ENCODE assay signal across 8 mouse cellular contexts in the genomic region with DNA sequence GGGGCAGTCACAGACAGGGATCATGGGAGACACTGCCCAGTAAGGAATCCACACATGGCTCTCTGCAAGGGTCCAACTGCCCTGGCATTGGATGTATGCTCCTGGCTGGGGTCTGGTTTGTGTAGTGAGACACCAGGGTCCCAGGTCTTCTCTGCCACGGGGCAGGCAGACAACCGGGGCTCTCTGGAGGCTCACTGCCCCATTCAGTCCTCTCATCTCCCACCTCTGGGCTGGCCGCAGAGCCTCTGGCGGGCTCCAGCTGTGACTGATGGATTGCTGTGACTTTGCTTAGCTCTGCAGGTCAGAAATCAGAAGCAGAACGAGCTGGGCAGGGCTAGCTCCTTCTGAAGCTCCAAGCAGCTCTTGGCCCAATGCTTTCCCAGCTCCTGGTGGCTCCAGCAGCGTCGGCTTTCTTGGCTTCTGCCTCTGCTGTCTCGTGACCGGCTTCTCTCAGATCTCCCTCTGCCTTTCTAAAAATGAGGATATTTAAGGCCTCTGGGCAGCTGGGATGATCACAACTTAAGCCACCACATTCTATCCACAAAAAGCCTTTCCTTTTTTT. TPM values are rescaled to one million over a fixed set of nuclear protein-coding genes. Genes with fewer than 3 reads are reported as not detected.
DNase-seq lines count a peak whose midpoint lies in the region; ATAC-seq and TF ChIP-seq lines count a peak whose summit lies in the region.
"Had no signal": no experiment of that assay in that cellular context is flagged by ENCODE, and none has a peak within 500 bp of the region (broad histone marks: within the 10 kb centered on the region; RNA-seq: fewer than 3 reads in every experiment).

No protein-coding gene starts in this region.

- peaks cover 40% of the 10 kb centered on the region for H3K4me1 ChIP-seq in lung, embryonic 14.5 days (ENCODE audit: insufficient read depth)
- H3K4me1 ChIP-seq in heart, embryonic 12.5 days (replicated peaks), result peaks cover 55% of the 10 kb centered on the region
- H3K4me1 ChIP-seq in kidney, postnatal 0 days (replicated peaks; ENCODE audit: insufficient read depth, low read length), result peaks cover 15% of the 10 kb centered on the region
- peaks cover 49% of the 10 kb centered on the region for H3K4me1 ChIP-seq in stomach, embryonic 15.5 days

- no peak overlapping the region for H3K4me3 ChIP-seq in lung, embryonic 14.5 days (ENCODE audit: low read depth, low read length)
- no peak overlapping the region for H3K4me3 ChIP-seq in heart, embryonic 12.5 days
- no peak overlapping the region for H3K4me3 ChIP-seq in kidney, postnatal 0 days (replicated peaks; ENCODE audit: low read depth, low read length)
- H3K4me3 ChIP-seq in stomach, embryonic 15.5 days (replicated peaks), result no peak overlapping the region
- H3K4me3 ChIP-seq: neural tube, embryonic 12.5 days had no signal

- H3K27ac ChIP-seq in lung, embryonic 14.5 days (ENCODE audit: low read depth), result peak overlapping the region; percentile 70
- peak overlapping the region; percentile 23 for H3K27ac ChIP-seq in heart, embryonic 12.5 days (ENCODE audit: poor library complexity, severe bottlenecking)
- peak overlapping the region; percentile 39; the same call in 1 of the 2 replicates for H3K27ac ChIP-seq in kidney, postnatal 0 days
- peak overlapping the region; percentile 55 for H3K27ac ChIP-seq in stomach, embryonic 15.5 days
- H3K27ac ChIP-seq: neural tube, embryonic 12.5 days had no signal

- peak overlapping the region; percentile 14; the same call in 1 of the 2 replicates for H3K9ac ChIP-seq in lung, embryonic 14.5 days
- H3K9ac ChIP-seq in heart, embryonic 12.5 days, result peak overlapping the region; percentile 30; the same call in 1 of the 2 replicates
- H3K9ac ChIP-seq in kidney, postnatal 0 days (ENCODE audit: low read depth, low read length), result no peak overlapping the region
- H3K9ac ChIP-seq in stomach, embryonic 15.5 days, result no peak overlapping the region
- H3K9ac ChIP-seq: neural tube, embryonic 12.5 days had no signal

- 15% methylated on average over 9 of the region's 9 CpGs for WGBS in lung, embryonic 14.5 days
- 27% methylated on average over 9 of the region's 9 CpGs for WGBS in heart, embryonic 12.5 days
- 25% methylated on average over 9 of the region's 9 CpGs for WGBS in kidney, postnatal 0 days
- WGBS in stomach, embryonic 15.5 days, result 29% methylated on average over 9 of the region's 9 CpGs

- no peaks in the 10 kb centered on the region for H3K27me3 ChIP-seq in lung, embryonic 14.5 days (ENCODE audit: insufficient read depth, low read length)
- no peaks in the 10 kb centered on the region for H3K27me3 ChIP-seq in heart, embryonic 12.5 days (replicated peaks)
- H3K27me3 ChIP-seq in kidney, postnatal 0 days (ENCODE audit: insufficient read depth, low read length), result no peaks in the 10 kb centered on the region
- no peaks in the 10 kb centered on the region for H3K27me3 ChIP-seq in stomach, embryonic 15.5 days (replicated peaks)
- H3K27me3 ChIP-seq: neural tube, embryonic 12.5 days had no signal

- H3K9me3 ChIP-seq in lung, embryonic 14.5 days (ENCODE audit: low read depth, low read length), result no peaks in the 10 kb centered on the region
- no peaks in the 10 kb centered on the region for H3K9me3 ChIP-seq in heart, embryonic 12.5 days (replicated peaks)
- H3K9me3 ChIP-seq in kidney, postnatal 0 days (replicated peaks; ENCODE audit: low read length), result no peaks in the 10 kb centered on the region
- H3K9me3 ChIP-seq in stomach, embryonic 15.5 days, result no peaks in the 10 kb centered on the region
- H3K9me3 ChIP-seq: neural tube, embryonic 12.5 days had no signal

- no peak for TF ChIP-seq CTCF in lung, embryonic 14.5 days (IDR thresholded peaks at IDR 0.05; ENCODE audit: low read depth)
- TF ChIP-seq CTCF in kidney, postnatal 0 days (IDR thresholded peaks at IDR 0.05; ENCODE audit: low read depth), result no peak

- H3K36me3 ChIP-seq in lung, embryonic 14.5 days (ENCODE audit: insufficient read depth), result no peaks in the 10 kb centered on the region
- no peaks in the 10 kb centered on the region for H3K36me3 ChIP-seq in heart, embryonic 12.5 days
- no peaks in the 10 kb centered on the region for H3K36me3 ChIP-seq in kidney, postnatal 0 days (ENCODE audit: insufficient read depth, low read length)
- H3K36me3 ChIP-seq in stomach, embryonic 15.5 days, result no peaks in the 10 kb centered on the region
- H3K36me3 ChIP-seq: neural tube, embryonic 12.5 days had no signal

- ATAC-seq in lung, embryonic 14.5 days (ENCODE audit: insufficient read depth), result peak; percentile 25; the same call in 1 of the 2 replicates
- no peak for ATAC-seq in heart, embryonic 12.5 days (ENCODE audit: insufficient number of reproducible peaks, low FRiP score)
- ATAC-seq in kidney, postnatal 0 days (replicated peaks; ENCODE audit: low FRiP score, low read depth), result no peak
- no peak for ATAC-seq in stomach, embryonic 15.5 days (ENCODE audit: insufficient read depth, low FRiP score, low read depth)

- H3K4me2 ChIP-seq in lung, embryonic 14.5 days, result peak overlapping the region; percentile 39
- H3K4me2 ChIP-seq in heart, embryonic 12.5 days, result peak overlapping the region; percentile 38
- H3K4me2 ChIP-seq in kidney, postnatal 0 days (ENCODE audit: low read length), result 0 out of 2 replicates have a peak overlapping the region, but pooled peaks have one; percentile 7
- H3K4me2 ChIP-seq in stomach, embryonic 15.5 days, result no peak overlapping the region
- H3K4me2 ChIP-seq: neural tube, embryonic 12.5 days had no signal

- DNase-seq in lung, embryonic 14.5 days, result peak; percentile 83
- DNase-seq in lung, postnatal 25 days (ENCODE audit: low spot score), result no peak
- no peak for DNase-seq in kidney, postnatal 0 days (ENCODE audit: low spot score)
- no peak for DNase-seq in B cell, adult 2 months
- no peak for DNase-seq in retina, postnatal 1 day

RNA-seq across cellular contexts. Expression of a gene that starts 36.5 kb away (rescaled TPM):
- 133 and 149 TPM in 2 replicates for polyA plus RNA-seq in lung, embryonic 14.5 days (2014; fragmentation: Nextera tagmentation; extraction: Ambion mirVana)
- polyA plus RNA-seq in heart, embryonic 12.5 days (2016; fragmentation: Nextera tagmentation; extraction: Ambion mirVana), result 102 and 103 TPM in 2 replicates
- 71.2 and 78.6 TPM in 2 replicates for polyA plus RNA-seq in kidney, postnatal 0 days (2015; fragmentation: Nextera tagmentation; extraction: Ambion mirVana)
- polyA plus RNA-seq in stomach, embryonic 15.5 days (2015; fragmentation: Nextera tagmentation; extraction: Ambion mirVana), result 107 and 121 TPM in 2 replicates

Comparison
In these comparisons a context has a peak if more than half of its experiments do, and no peak if none do; other contexts are left out.
1. H3K9ac ChIP-seq: peak in lung, embryonic 14.5 days (single experiment) and heart, embryonic 12.5 days (single experiment); none in kidney, postnatal 0 days (single experiment) and stomach, embryonic 15.5 days (single experiment).
2. Peak in every context shown above with its lines, with median percentiles within 50 percentile points of each other: H3K27ac ChIP-seq.